Mouse (Mus musculus) bone marrow macrophage, adult 2 months (primary cell): ENCODE results near the gene Pigl.

ENCODE experiments used
- CTCF ChIP-seq: IDR thresholded peaks from 2 replicates; pipeline ENCODE4 v1.5.1; 2012; ENCODE audit warnings: low read depth, mild to moderate bottlenecking, low read length, moderate library complexity
- POLR2A ChIP-seq: IDR thresholded peaks from 2 replicates; pipeline ENCODE4 v1.6.1; 2012; ENCODE audit warnings: mild to moderate bottlenecking, low read depth, low read length, borderline replicate concordance

GRCm38 (mm10) chr11:62537089-62537488 lies 78.8 kb downstream of the Pigl start:
- TF ChIP-seq CTCF (no peak), POLR2A (no peak)
